Mouse (Mus musculus) lung, adult 2 months (tissue): Measurements from ENCODE around the gene Npr2. TPM values are rescaled to one million over a fixed set of nuclear protein-coding genes. Genes with fewer than 3 reads are reported as not detected.

ENCODE experiments used
- DNase-seq: peaks from one replicate; pipeline ENCODE4 v3.0.0; 2022
- H3K4me1 ChIP-seq: fragments of 200-500 bp; 2 replicates; pipeline ENCODE4 v1.6.1; 2011; ENCODE audit warnings: low read length; ENCODE audit not compliant: control insufficient read depth, insufficient read depth
- H3K4me3 ChIP-seq: fragments of 200-500 bp; replicated peaks from 2 replicates; pipeline ENCODE3; 2011; ENCODE audit warnings: low read depth, mild to moderate bottlenecking, control low read depth, low read length; ENCODE audit errors: extremely low read depth
- CTCF ChIP-seq: fragments of 200-500 bp; IDR thresholded peaks from 2 replicates; pipeline ENCODE4 v1.5.1; 2011; ENCODE audit warnings: mild to moderate bottlenecking, low read length, control low read depth; ENCODE audit not compliant: insufficient read depth
- POLR2A ChIP-seq: fragments of 200-500 bp; IDR thresholded peaks from 2 replicates; pipeline ENCODE4 v1.6.1; 2011; ENCODE audit warnings: low read depth, mild to moderate bottlenecking, control low read depth, low read length, borderline replicate concordance; ENCODE audit errors: extremely low read depth
- WGBS: fragments of 180-500 bp; shearing (Covaris S2); methylation state at CpG from one replicate; pipeline ENCODE4 v1.1.7; 2018; 5-methylcytosine and 5-hydroxymethylcytosine counted together
- polyA plus RNA-seq: library from polyadenylated mRNA; depleted of rRNA; stranded (reverse); fragments of >200 nt; gene quantifications from 2 replicates; pipeline ENCODE4 v1.2.3, GENCODE M21; 2012; rRNA removed

Gene Npr2
- polyA plus RNA-seq, 1 experiment: 97.5 TPM

DNA sequence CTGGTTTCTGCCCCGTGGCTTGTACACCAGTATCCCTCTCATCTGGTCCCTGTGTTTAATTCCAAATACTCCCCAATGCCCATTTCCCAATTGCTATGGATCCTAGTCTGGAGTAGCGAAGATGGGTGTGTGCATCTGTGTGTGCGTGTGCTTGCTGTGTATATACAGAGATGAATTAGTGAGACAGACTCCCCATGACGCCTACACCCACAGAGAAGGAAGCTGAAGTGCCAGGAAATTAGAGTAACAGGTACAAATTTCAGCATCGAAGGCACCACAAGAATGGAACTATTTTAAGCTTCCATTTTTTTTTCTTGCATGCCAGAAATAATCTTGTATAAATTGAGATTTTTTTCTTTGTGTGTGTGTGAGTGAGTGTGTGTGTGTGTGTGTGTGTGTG is 59.3 kb downstream of the Npr2 start:
- Histone ChIP-seq H3K4me3 (no peak overlapping the region), H3K4me1 (peaks cover 2% of the 10 kb centered on the region; the same call in 1 of the 2 replicates)
- WGBS: 61% methylated on average over 5 of the region's 5 CpGs
- no peak for DNase-seq
- TF ChIP-seq CTCF (no peak), POLR2A (no peak)

GRCm38 (mm10) chr4:43693806-43694241 is 62.1 kb downstream of the Npr2 start:
- DNase-seq: no peak
- WGBS: 39% methylated on average over 5 of the region's 5 CpGs
- TF ChIP-seq POLR2A (no peak), CTCF (no peak)
- peaks cover 2% of the 10 kb centered on the region; the same call in 1 of the 2 replicates for H3K4me1 ChIP-seq
- H3K4me3 ChIP-seq: no peak overlapping the region

- TF ChIP-seq CTCF (no peak), POLR2A (no peak)
- DNase-seq: no peak
- 89% methylated on average over 1 of the region's 1 CpGs for WGBS
- peaks cover 2% of the 10 kb centered on the region; the same call in 1 of the 2 replicates for H3K4me1 ChIP-seq
- no peak overlapping the region for H3K4me3 ChIP-seq
Observed at GRCm38 (mm10) chr4:43694439-43695248, 62.9 kb downstream of the Npr2 start.

DNA sequence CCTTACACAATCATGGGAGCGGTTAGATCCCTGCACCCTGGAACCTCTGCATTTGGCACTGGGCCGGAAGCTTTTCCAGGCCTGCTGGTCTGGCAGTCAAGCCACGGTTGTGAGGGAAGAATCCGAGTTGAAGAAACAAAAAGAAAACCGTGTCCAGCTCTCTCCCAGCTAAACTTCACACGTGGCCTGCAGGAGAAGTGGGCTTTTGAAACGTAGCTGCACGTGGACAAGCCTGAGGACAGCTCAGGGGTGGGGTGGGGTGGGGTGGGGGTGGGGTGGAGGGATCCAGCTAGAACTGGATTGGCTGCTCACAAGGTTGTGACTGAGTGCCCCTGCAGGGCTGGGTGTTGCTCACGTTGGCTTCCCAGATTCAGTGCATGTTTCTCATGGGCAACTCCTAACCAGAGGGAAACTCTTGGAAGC is 63.5 kb downstream of the Npr2 start:
- H3K4me3 ChIP-seq: no peak overlapping the region
- WGBS: 24% methylated on average over 9 of the region's 9 CpGs
- H3K4me1 ChIP-seq: peaks cover 2% of the 10 kb centered on the region; the same call in 1 of the 2 replicates
- DNase-seq: peak; percentile 54
- no peak for TF ChIP-seq CTCF
- peak; percentile 59; the same call in 1 of the 2 replicates for TF ChIP-seq POLR2A

DNA sequence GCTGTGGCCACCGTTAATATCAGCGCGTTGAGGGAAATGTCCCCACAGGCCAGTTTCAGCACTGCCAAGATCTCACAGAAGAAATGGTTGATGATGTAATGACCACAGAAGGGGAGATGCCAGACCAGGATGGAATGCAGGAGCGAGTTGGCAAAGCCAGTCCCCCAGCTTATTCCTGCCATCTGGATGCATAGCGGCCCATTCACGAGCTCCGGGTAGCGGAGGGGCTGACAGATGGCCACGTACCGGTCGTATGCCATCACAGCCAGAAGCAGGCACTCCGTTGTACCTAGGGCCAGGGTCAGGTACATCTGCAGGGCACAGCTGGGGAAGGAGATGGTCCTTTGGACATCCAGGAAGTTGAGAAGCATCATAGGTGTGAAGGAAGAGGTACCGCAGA is 64.8 kb downstream of the Npr2 start:
- TF ChIP-seq POLR2A: no peak
- no peak for TF ChIP-seq CTCF
- WGBS: 82% methylated on average over 13 of the region's 13 CpGs
- no peak overlapping the region for H3K4me3 ChIP-seq
- H3K4me1 ChIP-seq: peaks cover 2% of the 10 kb centered on the region; the same call in 1 of the 2 replicates
- no peak for DNase-seq

DNA sequence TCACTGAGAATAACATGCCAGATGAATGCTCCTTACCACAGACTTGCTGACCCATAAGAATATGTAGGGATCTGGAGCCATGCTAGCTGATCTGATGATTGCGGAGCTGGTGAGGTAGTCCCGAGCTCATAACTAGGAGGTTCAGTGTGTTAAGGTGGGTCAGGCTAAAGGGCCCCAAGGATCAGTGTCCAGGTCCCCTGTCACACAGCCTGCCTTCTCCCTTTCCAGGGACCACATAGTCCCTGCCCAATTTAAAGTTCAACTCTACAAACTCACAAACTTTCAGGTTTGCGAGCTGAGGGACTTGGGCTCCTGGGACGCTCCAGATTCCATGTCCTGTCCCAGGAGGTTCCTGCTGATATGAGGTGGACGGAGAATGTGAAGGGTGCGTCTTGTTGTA is 69.0 kb downstream of the Npr2 start, which contains the start of gene Olfr70:
Olfr70 (minus strand) TSS at position 101 of the 400 bp plus-strand sequence.
- 91% methylated on average over 6 of the region's 6 CpGs for WGBS
- no peak for DNase-seq
- no peaks in the 10 kb centered on the region for H3K4me1 ChIP-seq
- TF ChIP-seq CTCF: no peak
- TF ChIP-seq POLR2A: no peak
- no peak within 1 kb of the TSS for H3K4me3 ChIP-seq

Other genes starting within 250 kb of the Npr2 start
- gene Rusc2, start 250.0 kb upstream of the Npr2 start, polyA plus RNA-seq: 91.1 and 92.8 TPM in 2 replicates
- gene Fam166b, start 202.8 kb upstream of the Npr2 start, polyA plus RNA-seq: 14.4 and 15.8 TPM in 2 replicates
- 83.6 and 83.9 TPM in 2 replicates for gene Tesk1, start 190.0 kb upstream of the Npr2 start, polyA plus RNA-seq
- gene Cd72, start 177.3 kb upstream of the Npr2 start, polyA plus RNA-seq: 3.4 and 6.2 TPM in 2 replicates
- 0.85 and 1.2 TPM in 2 replicates for gene Sit1, start 148.2 kb upstream of the Npr2 start, polyA plus RNA-seq
- 191 and 235 TPM in 2 replicates for gene Ccdc107, start 139.0 kb upstream of the Npr2 start, polyA plus RNA-seq
- 4.7 and 6.9 TPM in 2 replicates for gene Arhgef39, start 132.2 kb upstream of the Npr2 start, polyA plus RNA-seq
- 1.8 and 1.9 TPM in 2 replicates for gene Car9, start 125.0 kb upstream of the Npr2 start, polyA plus RNA-seq
- 32.3 and 129 TPM in 2 replicates for gene Tpm2, start 108.2 kb upstream of the Npr2 start, polyA plus RNA-seq
- 86.4 and 95.1 TPM in 2 replicates for gene Creb3, start 69.6 kb upstream of the Npr2 start, polyA plus RNA-seq
- gene Tln1, start 69.2 kb upstream of the Npr2 start, polyA plus RNA-seq: 179 and 197 TPM in 2 replicates
- 39.0 and 47.3 TPM in 2 replicates for gene Rgp1, start 53.2 kb upstream of the Npr2 start, polyA plus RNA-seq
- 19.4 and 26.0 TPM in 2 replicates for gene Gba2, start 53.1 kb upstream of the Npr2 start, polyA plus RNA-seq
- 0.24 TPM in 1 of 2 replicates, not detected in the other for gene Msmp, start 47.4 kb upstream of the Npr2 start, polyA plus RNA-seq
- 12.1 and 14.7 TPM in 2 replicates for gene Spag8, start 21.7 kb downstream of the Npr2 start, polyA plus RNA-seq
- 61.6 and 71.6 TPM in 2 replicates for gene Hint2, start 24.5 kb downstream of the Npr2 start, polyA plus RNA-seq
- gene Tmem8b, start 37.0 kb downstream of the Npr2 start, polyA plus RNA-seq: 13.1 and 17.3 TPM in 2 replicates
- 0.04 and 0.15 TPM in 2 replicates for gene Fam221b, start 37.2 kb downstream of the Npr2 start, polyA plus RNA-seq
- gene Olfr70, start 68.9 kb downstream of the Npr2 start, polyA plus RNA-seq: not detected in 2 replicates
- 0.37 and 0.67 TPM in 2 replicates for gene Olfr71, start 78.3 kb downstream of the Npr2 start, polyA plus RNA-seq
- 14.4 and 15.1 TPM in 2 replicates for gene Hrct1, start 95.3 kb downstream of the Npr2 start, polyA plus RNA-seq
- gene Spaar, start 98.1 kb downstream of the Npr2 start, polyA plus RNA-seq: 5.7 and 9.4 TPM in 2 replicates
- 0.13 TPM in 1 of 2 replicates, not detected in the other for gene Olfr159, start 139.1 kb downstream of the Npr2 start, polyA plus RNA-seq
- not detected in 2 replicates for gene Olfr156, start 192.0 kb downstream of the Npr2 start, polyA plus RNA-seq
- not detected in 2 replicates for gene Olfr157, start 208.3 kb downstream of the Npr2 start, polyA plus RNA-seq
- gene Olfr155, start 219.6 kb downstream of the Npr2 start, polyA plus RNA-seq: not detected in 2 replicates
- gene Reck, start 243.6 kb downstream of the Npr2 start, polyA plus RNA-seq: 39.4 and 43.8 TPM in 2 replicates